Mouse (Mus musculus) gastrocnemius, adult 18-20 months (tissue): ENCODE results near the gene Lipc. TPM values are rescaled to one million over a fixed set of nuclear protein-coding genes. Genes with fewer than 3 reads are reported as not detected.

ENCODE experiments used
- DNase-seq: peaks from one replicate; pipeline ENCODE4 v3.0.0; 2021; ENCODE audit warnings: low spot score
- total RNA-seq, 2 experiments: library from RNA; stranded (reverse); gene quantifications; 2 replicates each; pipeline ENCODE4 v1.2.3; 2021

Lipc gene
- total RNA-seq, 2 experiments from 2014 or later: not detected

DNA sequence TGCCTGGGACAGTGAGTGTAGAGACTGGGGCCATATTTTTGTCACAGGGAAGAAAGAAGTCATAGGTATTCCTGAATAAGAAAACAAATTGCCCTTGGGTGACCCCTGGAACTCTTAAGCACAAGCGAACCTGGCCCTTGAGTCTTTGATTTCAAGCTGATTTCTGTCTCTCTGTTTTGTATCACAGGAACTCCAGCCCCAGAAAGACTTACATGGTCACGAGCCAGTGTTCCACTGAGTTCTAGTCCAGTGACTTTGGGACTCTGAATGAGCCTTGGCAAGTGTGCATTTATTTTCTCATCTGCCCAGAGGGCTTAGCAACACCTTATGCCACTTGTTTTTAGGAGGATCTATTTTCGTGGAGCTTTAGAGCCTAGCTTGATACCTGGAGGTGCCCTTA, 5.7 kb upstream of the Lipc start:
- no peak for DNase-seq

DNA sequence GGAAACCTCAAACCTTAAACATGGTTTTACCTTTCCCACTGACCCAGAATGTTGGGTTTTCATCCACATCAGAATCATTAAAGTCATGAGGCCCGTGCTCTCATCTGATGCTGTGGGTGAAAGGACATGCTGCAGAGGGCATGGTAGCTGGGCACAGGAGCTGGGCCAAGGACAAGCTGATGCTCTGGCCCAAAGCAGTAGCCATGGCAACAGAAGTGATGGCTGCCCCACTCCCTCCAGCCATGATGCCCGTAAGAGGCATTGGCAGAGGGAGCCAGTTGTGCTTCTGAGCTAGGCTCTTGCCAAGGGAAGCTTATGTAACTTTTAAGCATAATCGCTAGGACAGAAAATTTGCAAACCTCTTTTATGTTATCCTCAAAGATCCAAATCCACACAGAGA, 2.2 kb upstream of the Lipc start:
- DNase-seq: no peak

DNA sequence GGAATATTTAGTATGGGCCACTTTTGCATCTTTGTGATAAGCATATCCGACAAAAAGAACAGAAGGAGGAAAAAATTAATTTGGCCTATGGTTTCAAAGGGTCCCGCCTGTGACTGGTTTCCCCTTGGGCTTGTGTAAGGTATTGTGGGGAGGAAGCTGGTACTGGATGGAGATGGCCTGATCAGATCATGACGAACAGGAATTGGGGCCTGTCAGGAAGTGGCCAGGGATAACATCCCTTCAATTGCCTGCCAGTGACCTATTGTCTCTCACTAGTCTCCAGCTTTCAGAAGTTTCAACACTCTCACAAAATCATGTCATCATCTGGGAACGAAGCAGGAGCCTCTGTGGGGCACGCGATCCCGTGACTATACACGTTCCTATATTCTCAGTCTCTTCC, 2.7 kb downstream of the Lipc start:
- no peak for DNase-seq

DNA sequence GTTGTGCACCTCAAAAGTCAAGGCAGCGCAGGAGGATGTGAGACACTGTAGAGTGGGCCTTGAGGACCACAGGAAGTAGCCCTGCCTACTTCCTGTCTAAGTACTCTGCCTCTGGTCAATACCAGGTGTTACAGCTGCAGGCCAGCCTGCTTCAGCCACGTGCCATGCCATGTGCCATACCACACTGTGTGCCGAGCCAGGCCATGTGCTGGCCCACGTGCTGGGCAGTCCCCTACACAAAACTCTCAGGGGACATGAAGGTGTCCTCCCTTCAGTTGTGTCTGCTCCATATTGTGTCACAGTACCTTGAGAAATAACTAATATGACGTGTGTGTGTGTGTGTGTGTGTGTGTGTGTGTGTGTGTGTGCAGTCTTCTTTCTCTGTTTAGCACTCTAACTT, 4.7 kb downstream of the Lipc start:
- no peak for DNase-seq

DNA sequence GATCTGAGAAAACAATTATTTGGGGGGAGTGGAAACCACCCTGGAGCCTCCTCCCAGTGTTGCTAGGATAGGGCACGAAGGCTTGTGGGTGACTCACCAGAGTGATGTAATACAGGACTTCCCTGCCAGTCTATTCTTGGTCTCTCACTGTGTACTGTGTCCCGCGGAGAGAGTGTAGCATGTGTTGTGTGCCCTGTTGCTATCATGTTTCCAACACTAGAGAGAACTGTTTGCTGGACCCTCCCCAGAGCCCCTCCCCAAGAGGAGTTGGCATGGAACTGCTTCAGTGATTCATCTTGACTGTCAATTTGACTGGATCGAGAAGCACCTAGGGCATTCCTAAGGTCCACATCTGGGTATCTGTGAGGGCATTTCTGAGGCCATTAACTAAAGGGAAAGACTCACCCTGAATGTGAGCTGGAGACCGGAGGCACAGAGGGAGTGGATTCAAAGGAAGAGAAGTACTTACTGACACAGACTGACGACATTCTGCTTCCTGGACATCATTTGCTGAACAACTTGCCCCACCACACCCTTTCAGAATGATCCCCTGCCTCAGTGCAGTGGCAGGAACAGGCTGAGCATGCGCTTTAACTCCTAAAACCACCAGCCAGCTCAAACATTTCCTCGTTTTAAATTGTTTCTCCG, 9.2 kb downstream of the Lipc start:
- DNase-seq: peak; percentile 54

DNA sequence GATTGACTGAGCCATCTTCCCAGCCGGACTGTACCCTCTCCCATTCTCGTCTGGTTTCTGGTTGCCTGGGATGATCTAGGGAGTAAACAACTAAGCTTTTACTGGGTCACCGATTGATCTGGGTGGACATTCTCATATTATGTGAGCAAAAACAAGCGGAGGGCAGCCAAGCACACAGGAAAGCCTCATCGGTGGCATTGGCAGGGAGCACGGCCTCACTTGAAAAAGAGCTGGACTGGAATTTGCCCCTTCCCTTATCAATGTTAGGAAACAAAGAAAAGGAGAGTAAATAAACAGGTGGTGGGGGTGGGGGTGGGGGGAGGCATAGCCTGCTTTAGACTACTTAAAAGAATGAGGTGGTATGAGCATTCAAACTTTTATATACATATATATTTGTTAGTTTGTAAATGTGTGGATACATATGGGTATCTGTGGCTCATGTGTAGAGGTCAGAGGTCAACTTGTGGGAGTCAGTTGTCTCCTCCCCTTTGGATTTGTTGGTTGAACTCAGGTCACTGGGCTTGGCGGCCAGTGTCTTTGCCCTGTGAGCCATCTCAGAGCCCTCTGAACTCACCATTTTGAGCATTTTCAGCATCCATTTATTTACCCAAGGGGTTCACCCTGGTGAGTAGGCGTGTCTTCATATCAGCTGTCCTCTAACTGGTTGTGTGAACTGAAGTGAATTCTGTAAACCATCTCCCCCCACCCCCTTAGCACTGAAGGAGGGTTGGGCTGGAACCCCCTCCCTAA, 12.1 kb downstream of the Lipc start:
- no peak for DNase-seq

DNA sequence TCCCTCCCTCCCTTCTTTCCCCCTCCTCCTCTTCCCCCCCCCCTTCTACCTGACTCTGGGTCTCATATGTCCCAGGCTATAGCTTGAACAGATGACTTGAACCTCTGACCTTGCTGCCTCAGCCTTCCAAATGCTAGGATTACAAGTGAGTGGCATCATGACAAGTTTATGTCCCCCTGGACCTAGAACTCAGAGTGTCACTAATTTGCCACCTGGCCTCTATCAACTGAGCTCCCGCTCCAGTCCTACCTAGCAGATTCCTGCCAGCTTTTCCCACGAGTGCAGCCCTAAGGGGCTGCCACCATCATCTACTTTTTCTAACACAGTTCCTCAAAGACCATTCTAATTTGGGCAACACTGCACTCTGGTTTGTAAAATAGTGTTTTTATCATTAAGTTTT, 13.2 kb downstream of the Lipc start:
- DNase-seq: no peak

DNA sequence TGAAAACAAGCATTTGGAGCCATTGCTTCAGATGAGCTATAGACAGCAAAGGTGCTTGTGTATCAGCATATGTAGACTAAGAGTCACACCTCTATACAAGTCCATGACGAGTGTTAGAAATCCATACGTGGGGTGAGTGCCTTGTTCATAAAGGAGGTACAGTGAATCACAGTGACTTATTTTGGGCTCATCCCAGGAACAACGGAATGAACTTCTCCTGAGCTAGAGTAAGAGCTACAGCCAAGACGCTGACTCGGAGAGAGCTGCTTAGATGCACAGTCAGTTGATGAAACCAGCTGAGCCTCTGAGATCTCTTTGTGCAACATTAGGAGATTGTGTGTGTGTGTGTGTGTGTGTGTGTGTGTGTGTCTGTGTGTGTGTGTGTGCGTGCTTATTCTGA, 13.9 kb downstream of the Lipc start:
- no peak for DNase-seq

DNA sequence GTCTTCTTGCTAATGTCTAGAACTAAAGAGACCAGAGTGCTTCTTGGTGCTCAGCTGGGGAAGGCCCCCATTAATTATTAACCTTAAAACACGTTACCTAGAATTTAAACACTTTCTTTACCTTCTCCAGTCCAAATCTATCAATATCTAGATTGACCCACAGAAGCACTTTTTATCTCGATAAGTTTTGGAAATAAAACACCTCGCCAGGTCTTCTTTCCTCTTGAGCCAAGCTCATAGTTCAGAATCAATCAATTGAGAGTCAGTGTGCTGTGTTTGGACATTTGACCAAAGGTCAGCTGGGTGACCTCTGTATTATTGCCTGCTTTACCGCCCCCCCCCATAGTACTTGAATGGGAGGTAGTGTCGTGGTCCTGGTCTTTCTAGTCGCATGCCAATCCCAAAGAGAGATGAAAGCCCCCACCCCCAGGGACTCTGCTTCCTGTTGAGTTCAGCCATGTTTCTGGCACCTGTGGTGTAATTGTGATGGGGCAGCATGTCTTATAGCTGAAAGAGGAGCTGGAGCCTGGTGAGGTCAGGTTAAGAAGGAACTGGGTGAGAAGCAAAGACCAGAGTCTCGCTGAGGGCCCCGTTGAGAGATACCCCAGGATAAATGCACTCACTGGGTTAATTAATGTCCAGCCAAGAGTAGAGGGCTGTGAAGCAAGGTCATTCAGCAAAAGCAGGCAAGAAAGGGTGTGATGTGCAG, 17.3 kb downstream of the Lipc start:
- no peak for DNase-seq

DNA sequence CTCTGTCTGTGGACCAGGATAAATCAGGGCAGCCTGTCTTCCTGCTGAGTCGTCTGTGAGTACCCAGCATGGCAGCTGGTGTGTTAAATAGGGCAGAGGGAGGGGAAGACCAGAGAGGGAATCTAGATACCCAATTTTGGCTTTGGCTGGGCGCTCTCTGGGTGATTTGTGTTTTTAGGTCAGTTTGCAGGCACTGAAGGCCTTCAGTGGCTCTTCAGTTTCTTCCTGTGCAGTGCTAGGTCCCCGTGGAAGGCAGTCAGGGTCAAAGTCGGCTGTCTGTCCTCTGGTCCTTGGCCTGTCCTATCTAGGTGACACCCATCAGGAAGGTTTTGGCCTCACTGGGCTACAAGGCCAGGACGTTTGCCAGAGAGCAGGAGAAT, 21.4 kb downstream of the Lipc start:
- no peak for DNase-seq

DNA sequence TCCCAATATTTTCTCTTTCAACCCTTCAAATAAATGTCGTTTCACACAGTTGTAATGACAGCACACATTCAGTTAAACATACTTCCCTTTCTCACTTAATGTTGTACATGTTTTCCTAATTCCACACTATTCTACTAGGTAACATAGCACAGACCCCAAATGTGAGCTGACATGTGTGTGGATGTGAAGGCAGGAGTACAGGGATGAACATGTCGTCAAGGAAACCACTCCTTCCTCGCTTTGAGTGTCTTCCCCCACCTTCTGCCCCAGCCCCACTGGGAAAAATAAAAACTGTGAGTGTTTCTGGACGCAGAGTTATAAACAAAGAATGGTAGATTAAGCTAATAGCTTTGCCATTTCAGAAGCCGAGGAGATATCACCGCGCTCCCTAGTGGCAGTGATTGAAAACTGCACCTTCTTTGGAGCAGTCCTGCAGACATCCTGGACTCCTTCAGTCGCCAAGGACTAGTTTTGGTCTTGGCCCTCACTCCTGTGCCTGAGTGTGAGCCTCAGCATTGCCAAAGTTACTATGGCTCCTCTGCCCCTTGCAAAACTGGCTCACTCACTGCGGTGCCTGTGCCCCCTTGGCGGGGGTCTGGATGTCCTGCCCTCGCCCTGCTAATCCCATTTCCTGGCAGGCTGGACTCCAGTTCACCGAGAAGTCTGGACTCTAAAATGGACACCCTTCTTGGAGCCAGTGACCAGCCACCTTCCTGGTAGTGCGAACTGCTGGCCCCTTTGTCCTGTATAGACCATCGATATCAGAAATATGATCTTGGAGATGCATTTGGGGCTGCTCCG, 22.0 kb downstream of the Lipc start:
- peak; percentile 29 for DNase-seq

DNA sequence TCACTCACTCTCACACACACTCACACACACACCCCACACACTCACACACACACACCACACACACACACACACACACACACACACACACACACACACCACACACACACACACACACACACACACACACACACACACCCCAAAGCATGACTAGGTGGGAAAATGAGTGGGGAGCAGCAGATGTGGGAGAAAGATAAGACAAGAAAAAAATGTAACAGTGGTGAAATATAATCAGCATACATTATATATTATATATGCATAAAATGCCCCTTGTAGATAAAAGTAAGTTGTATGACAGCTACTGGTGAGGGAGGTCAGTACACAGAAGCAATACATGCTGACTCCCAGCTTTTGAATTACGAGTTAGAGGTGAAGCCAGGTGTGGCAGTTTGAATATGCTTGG, 23.6 kb downstream of the Lipc start:
- DNase-seq: no peak

DNA sequence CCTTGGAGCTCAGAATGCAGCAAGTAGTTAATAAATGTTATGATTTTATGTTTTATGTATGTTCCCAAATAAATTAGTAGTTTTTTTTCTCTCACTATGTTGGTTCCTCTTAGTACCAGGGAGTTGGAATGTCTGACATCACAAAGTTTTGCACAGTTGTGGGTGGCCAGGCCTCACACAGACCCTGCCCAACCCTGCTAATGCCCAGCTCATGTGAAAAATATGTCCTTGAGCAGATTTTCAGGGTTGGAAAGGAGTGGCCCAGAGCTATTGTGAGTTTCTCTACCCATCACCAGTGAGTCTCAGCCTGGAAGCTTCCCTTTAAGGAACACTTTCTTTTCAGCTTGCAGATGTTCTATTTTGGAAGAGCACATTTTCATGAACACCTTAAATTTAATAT, 24.3 kb downstream of the Lipc start:
- no peak for DNase-seq

DNA sequence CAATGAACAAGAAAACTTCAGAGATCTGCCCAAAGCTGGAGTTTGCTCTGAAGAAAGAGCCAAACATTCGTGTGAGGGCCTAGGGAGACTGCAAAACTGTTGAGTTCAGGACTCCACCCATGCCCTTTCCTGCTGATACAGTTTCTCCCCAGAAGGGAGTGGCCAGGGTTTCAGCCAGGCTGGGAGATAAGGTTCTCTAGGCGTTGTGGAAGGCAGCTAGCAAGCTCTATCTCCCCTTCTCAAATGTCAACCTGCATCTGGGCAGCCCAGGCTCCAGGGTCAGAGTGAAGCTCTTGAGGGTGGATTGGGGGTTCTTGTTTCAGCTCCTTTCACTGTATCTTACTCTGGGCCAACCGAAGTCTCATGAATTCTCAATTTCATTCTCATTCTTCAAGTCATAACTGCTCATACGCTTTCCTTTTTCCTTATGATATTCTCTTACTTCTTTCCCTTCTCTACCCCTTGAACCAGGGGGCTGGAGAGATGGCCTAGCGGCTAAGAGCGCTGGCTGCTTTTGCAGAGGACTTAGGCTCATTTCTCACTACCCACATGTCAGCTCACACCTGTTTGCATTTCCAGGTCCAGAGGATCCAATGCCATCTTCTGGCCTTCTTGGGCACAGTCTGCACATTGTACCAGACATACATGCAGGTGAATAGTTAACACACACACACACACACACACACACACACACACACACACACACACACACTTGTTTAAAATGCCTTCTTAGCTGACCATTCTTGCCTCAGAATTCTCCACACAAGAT, 25.0 kb downstream of the Lipc start:
- DNase-seq: no peak

DNA sequence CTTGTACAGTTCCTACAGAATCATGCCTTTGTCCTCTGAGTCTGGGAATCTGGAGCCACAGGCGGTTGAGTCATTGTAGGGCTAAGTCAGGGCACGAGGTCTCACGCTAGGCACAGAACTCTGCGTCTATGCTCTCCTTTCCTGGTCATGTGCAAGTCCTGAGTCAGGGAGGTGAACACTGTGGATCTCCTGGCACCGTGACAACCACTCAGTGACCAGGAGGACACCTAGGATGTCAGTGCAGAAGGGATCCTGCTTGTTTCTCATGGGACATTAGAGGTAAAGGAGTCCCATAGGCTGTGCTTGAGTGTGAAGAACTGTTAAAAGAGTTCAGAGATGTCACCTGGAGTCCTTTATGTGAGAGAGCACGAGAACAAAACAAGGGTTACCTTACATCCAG, 26.8 kb downstream of the Lipc start:
- DNase-seq: no peak

DNA sequence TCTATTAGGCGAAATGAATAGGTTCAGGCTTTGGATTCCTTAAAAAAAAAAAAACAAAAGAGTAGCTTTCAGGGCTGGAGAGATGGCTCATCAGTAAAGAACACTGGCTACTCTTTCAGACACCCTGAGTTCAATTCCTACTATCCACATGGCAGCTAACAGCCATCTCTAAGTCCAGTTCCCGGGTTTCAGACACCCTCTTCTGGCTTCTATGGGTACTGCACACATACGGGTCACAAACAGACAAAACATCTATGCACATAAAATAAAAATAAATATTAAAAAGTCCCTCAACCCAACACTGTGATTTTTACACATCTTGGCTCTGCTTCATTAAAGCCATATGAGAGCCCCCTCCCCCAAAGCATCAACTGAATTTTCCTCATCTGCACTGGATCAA, 27.3 kb downstream of the Lipc start:
- DNase-seq: no peak

DNA sequence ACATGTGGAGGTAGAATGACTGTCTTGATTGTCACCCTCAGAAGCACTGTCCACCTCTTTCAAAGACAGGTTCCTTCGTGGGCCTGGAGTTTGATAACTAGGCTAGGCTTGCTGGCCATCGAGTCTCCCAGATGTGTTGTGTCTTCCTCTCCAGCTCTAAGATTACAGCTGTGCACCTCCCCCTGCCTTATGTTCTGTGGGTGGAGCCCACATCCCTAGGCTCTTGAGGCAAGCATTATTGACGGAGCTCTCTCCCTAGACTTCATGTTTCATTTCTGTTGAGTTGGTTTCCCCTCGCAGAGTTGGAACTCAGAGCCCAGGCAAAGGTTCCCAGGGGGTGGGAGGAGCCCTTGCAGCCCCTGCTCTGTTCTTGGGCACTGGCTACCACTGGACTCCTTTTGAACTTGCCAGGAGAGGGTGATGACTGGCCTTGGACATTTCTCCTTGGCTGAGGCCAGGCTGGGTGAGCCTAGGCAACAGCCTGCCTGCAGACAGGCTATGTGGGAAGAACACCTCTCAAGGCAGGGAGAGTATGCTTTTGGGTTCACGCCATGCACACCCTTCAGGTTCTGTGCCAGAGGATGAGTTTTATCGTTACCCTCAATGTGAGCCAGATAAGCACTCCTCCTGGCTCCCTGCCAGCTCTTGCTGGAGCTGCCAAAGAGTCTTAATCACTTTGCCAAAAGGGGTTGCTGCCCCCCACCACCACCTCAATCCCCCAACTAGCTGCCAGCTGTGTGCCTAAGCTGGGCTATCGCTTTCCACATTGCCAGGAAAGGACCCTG, 30.1 kb downstream of the Lipc start:
- no peak for DNase-seq

DNA sequence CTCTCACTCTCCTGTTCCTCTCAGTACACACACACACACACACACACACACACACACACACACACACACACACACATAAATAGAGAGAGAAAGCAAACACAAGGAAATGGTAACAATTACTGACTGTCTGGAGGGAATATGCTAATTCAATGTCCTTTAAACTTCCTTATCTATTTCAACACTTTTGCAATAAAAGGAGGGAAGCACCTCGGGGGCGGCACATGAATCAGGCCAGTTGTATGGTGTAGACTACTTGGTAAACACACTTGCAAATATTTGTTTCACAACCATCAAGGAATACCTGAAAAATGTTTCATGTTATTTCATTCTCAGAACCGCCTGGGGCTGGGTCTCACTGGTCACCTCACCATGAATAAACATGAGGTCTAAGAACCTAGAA, 30.9 kb downstream of the Lipc start:
- no peak for DNase-seq

DNA sequence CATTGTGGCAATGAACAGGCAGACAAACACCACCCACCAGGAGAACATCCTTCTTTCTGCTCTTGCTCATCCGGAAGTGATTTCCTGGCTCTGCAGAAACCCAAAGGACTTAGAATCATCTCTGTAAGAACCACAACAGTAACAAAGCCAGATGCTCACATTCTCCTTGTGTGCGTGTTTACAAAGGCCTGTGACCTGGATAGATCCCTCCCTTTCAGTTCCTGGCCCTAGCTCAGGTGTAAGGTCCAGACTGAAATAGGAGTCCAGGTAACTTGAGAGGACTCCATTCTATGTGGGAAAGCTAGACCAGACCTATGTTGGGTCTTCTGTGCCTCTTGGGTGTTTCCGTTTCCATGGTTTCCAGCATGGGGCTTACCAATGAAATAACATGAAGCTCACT, 32.8 kb downstream of the Lipc start:
- no peak for DNase-seq

DNA sequence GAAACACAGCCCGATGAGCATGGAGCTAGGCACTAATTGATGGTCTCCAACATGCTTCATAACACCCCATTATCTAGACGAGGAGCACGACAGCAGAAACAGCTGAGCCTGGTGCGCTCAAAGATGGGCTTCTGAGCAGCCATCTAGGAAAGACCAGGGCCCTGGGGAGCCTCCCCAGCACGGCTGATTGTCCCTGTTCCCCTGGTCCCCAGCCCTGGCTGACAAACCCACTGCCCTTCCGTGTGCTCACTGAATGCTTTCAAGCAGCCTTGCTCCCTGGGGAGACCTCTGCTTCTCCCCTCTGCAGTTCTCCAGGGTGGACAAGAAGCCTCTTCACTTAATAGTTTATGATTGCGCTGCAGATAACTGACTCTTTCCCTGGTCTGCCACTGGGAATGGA, 35.5 kb downstream of the Lipc start:
- no peak for DNase-seq

DNA sequence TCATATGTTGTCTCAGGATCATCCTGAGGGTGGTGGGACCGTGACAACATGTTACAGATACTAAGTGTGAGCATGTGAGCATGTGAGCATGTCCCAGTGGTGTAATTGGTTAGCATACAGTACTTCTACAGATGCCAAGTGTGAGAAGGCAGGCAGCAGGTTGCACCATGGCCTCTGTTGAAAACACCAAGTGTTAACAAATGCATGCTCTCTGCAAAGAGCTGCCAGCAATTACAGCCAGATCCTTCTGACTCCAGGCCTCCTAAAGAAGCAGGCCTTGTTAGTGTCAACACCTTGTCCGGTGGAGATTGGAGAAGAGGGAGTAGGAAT, 36.7 kb downstream of the Lipc start:
- no peak for DNase-seq
